ENCODE assay signal across 9 mouse cellular contexts in the genomic region with DNA sequence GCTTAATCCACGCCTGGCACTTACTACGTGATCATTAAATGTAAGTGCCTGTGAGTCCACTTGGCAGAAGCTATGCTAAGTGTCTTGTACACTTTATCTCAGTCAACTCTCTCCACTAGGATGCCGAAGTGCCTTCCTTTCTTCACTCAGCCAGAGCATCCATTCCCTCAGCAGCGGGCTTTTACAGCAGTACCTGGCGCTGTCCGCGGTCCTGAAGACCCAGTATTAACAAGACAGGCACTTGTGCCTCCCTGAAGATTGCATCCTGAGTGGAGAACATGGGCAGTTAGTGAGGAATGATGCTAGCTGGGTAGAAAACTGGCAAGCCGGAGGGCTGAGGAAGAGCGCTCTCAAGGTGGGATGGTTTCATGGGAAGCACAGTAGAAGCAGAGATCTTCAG.
DNase-seq lines count a peak whose midpoint lies in the region; ATAC-seq and TF ChIP-seq lines count a peak whose summit lies in the region.
"Had no signal": no experiment of that assay in that cellular context is flagged by ENCODE, and none has a peak within 500 bp of the region (broad histone marks: within the 10 kb centered on the region; RNA-seq: fewer than 3 reads in every experiment).

No protein-coding gene starts in this region.

- ATAC-seq in hindbrain, embryonic 13.5 days (ENCODE audit: low FRiP score): no peak
- ATAC-seq in limb, embryonic 11.5 days (ENCODE audit: insufficient number of reproducible peaks, low FRiP score, low TSS enrichment, low read depth): no peak

- TF ChIP-seq POLR2A in MEL (IDR thresholded peaks at IDR 0.05; ENCODE audit: control insufficient read depth in 1 of 2, insufficient read depth in 1 of 2, low read depth in 1 of 2, low read length in 2 of 2, poor library complexity in 1 of 2): no peak

- 45% methylated on average over 9 of the region's 9 CpGs for WGBS in hindbrain, embryonic 10.5 days
- WGBS in hindbrain, embryonic 13.5 days: 48% methylated on average over 9 of the region's 9 CpGs
- WGBS in limb, embryonic 11.5 days: 37% methylated on average over 9 of the region's 9 CpGs

- no peak for TF ChIP-seq RAD21 in MEL (IDR thresholded peaks at IDR 0.05; ENCODE audit: low read depth, low read length)

- no peaks in the 10 kb centered on the region for H3K79me2 ChIP-seq in MEL (ENCODE audit: control insufficient read depth, insufficient read depth, low read length, poor library complexity)

- H3K36me3 ChIP-seq in hindbrain, embryonic 10.5 days: no peaks in the 10 kb centered on the region
- H3K36me3 ChIP-seq in hindbrain, embryonic 13.5 days: no peaks in the 10 kb centered on the region
- no peaks in the 10 kb centered on the region for H3K36me3 ChIP-seq in MEL (ENCODE audit: control insufficient read depth in 1 of 2, insufficient read depth in 2 of 2, low read length in 2 of 2)
- H3K36me3 ChIP-seq in limb, embryonic 11.5 days (ENCODE audit: control insufficient read depth, insufficient read depth, low read length): no peaks in the 10 kb centered on the region
- H3K36me3 ChIP-seq: hindbrain, embryonic 15.5 days had no signal

- no peak for TF ChIP-seq EP300 in MEL (IDR thresholded peaks at IDR 0.05; ENCODE audit: low read depth in 1 of 2, low read length in 2 of 2)

- no peak overlapping the region for H3K9ac ChIP-seq in hindbrain, embryonic 13.5 days
- H3K9ac ChIP-seq in MEL (ENCODE audit: control insufficient read depth, low read depth, low read length, poor library complexity, severe bottlenecking): no peak overlapping the region
- no peak overlapping the region for H3K9ac ChIP-seq in limb, embryonic 11.5 days (ENCODE audit: low read length)
- H3K9ac ChIP-seq: hindbrain, embryonic 15.5 days had no signal

- peaks cover 25% of the 10 kb centered on the region for H3K4me1 ChIP-seq in hindbrain, embryonic 10.5 days (replicated peaks)
- H3K4me1 ChIP-seq in hindbrain, embryonic 13.5 days (replicated peaks): peaks cover 19% of the 10 kb centered on the region
- H3K4me1 ChIP-seq in MEL (ENCODE audit: control insufficient read depth in 1 of 2, insufficient read depth in 2 of 2, low read length in 2 of 2): no peaks in the 10 kb centered on the region
- H3K4me1 ChIP-seq in limb, embryonic 11.5 days (ENCODE audit: control insufficient read depth, insufficient read depth, low read length): no peaks in the 10 kb centered on the region

- H3K27me3 ChIP-seq in hindbrain, embryonic 10.5 days (ENCODE audit: insufficient read depth, poor library complexity, severe bottlenecking): no peaks in the 10 kb centered on the region
- no peaks in the 10 kb centered on the region for H3K27me3 ChIP-seq in hindbrain, embryonic 13.5 days
- no peaks in the 10 kb centered on the region for H3K27me3 ChIP-seq in MEL (ENCODE audit: control insufficient read depth in 1 of 2, insufficient read depth in 2 of 2, low read length in 2 of 2)
- no peaks in the 10 kb centered on the region for H3K27me3 ChIP-seq in limb, embryonic 11.5 days (ENCODE audit: control insufficient read depth, insufficient read depth, low read length)
- H3K27me3 ChIP-seq: hindbrain, embryonic 15.5 days had no signal

- no peak for TF ChIP-seq CTCF in MEL (IDR thresholded peaks at IDR 0.05 in 2 of 3, conservative IDR thresholded peaks at IDR 0.05 in 1 of 3; ENCODE audit: control insufficient read depth in 1 of 3, insufficient read depth in 1 of 3, low read depth in 2 of 3, low read length in 3 of 3, poor library complexity in 1 of 3, severe bottlenecking in 1 of 3)

- peak; percentile 73 for DNase-seq in hindbrain, embryonic 10.5 days (ENCODE audit: low spot score)
- DNase-seq in MEL (ENCODE audit: low read depth, low spot score): peak; percentile 53
- DNase-seq in c-Kit-positive CD71-positive TER-119-positive erythroid progenitor cells, embryonic 14.5 days (ENCODE audit: low spot score): peak; percentile 7
- peak; percentile 92 for DNase-seq in limb, embryonic 11.5 days (ENCODE audit: low spot score)
- peak; percentile 69 for DNase-seq in urinary bladder, postnatal 14 days (ENCODE audit: low spot score)
- no peak for DNase-seq in cerebellum, adult 9-11 months
- no peak for DNase-seq in cerebellum, postnatal 25 days

- H3K4me2 ChIP-seq in hindbrain, embryonic 13.5 days: no peak overlapping the region
- no peak overlapping the region for H3K4me2 ChIP-seq in limb, embryonic 11.5 days (ENCODE audit: low read depth, severe bottlenecking)
- H3K4me2 ChIP-seq: hindbrain, embryonic 15.5 days had no signal

- no peaks in the 10 kb centered on the region for H3K9me3 ChIP-seq in hindbrain, embryonic 10.5 days
- no peaks in the 10 kb centered on the region for H3K9me3 ChIP-seq in hindbrain, embryonic 13.5 days
- no peaks in the 10 kb centered on the region for H3K9me3 ChIP-seq in MEL (replicated peaks; ENCODE audit: insufficient read depth, low read length)
- no peaks in the 10 kb centered on the region for H3K9me3 ChIP-seq in limb, embryonic 11.5 days (ENCODE audit: control insufficient read depth, low read length)
- H3K9me3 ChIP-seq: hindbrain, embryonic 15.5 days had no signal

- no peak overlapping the region for H3K4me3 ChIP-seq in hindbrain, embryonic 10.5 days
- H3K4me3 ChIP-seq in hindbrain, embryonic 13.5 days: no peak overlapping the region
- no peak overlapping the region for H3K4me3 ChIP-seq in MEL (ENCODE audit: control insufficient read depth in 1 of 2, insufficient read depth in 1 of 2, low read depth in 2 of 2, low read length in 2 of 2)
- H3K4me3 ChIP-seq in limb, embryonic 11.5 days (ENCODE audit: low read depth, low read length): no peak overlapping the region
- H3K4me3 ChIP-seq: hindbrain, embryonic 15.5 days had no signal

- H3K27ac ChIP-seq in hindbrain, embryonic 10.5 days: no peak overlapping the region
- H3K27ac ChIP-seq in hindbrain, embryonic 13.5 days: no peak overlapping the region
- no peak overlapping the region for H3K27ac ChIP-seq in MEL (ENCODE audit: control insufficient read depth, low read depth, low read length)
- no peak overlapping the region for H3K27ac ChIP-seq in limb, embryonic 11.5 days (replicated peaks; ENCODE audit: low read depth, low read length)
- H3K27ac ChIP-seq: hindbrain, embryonic 15.5 days had no signal

TF ChIP-seq in MEL, 35 proteins besides CTCF, POLR2A, EP300 and RAD21:
- TF ChIP-seq MEF2A (IDR thresholded peaks at IDR 0.05; ENCODE audit: extremely low read depth, insufficient replicate concordance, low read depth, low read length, poor library complexity, severe bottlenecking) (no peak), ZC3H11A (IDR thresholded peaks at IDR 0.05; ENCODE audit: low read depth, low read length) (no peak), POLR2AphosphoS2 (IDR thresholded peaks at IDR 0.05; ENCODE audit: low read length) (no peak), SIN3A (IDR thresholded peaks at IDR 0.05; ENCODE audit: low read length) (no peak), CHD2 (IDR thresholded peaks at IDR 0.05; ENCODE audit: low read length) (no peak), JUND (IDR thresholded peaks at IDR 0.05; ENCODE audit: low read depth, low read length) (no peak), ELF1 (IDR thresholded peaks at IDR 0.05; ENCODE audit: low read depth, low read length) (no peak), ZKSCAN1 (IDR thresholded peaks at IDR 0.05; ENCODE audit: low read depth, low read length) (no peak), UBTF (IDR thresholded peaks at IDR 0.05; ENCODE audit: borderline replicate concordance, insufficient read depth, low read depth, low read length) (no peak), SMC3 (IDR thresholded peaks at IDR 0.05; ENCODE audit: low read depth, low read length) (no peak)

Comparison
In these comparisons a context has a peak if more than half of its experiments do, and no peak if none do; other contexts are left out.
1. DNase-seq: peak in hindbrain, embryonic 10.5 days (single experiment), MEL (single experiment), c-Kit-positive CD71-positive TER-119-positive erythroid progenitor cells, embryonic 14.5 days (single experiment), limb, embryonic 11.5 days (single experiment) and urinary bladder, postnatal 14 days (single experiment); none in cerebellum, adult 9-11 months (single experiment) and cerebellum, postnatal 25 days (0 of 2).